Comparison of ENCODE assay signal across 8 mouse cellular contexts in the genomic region with DNA sequence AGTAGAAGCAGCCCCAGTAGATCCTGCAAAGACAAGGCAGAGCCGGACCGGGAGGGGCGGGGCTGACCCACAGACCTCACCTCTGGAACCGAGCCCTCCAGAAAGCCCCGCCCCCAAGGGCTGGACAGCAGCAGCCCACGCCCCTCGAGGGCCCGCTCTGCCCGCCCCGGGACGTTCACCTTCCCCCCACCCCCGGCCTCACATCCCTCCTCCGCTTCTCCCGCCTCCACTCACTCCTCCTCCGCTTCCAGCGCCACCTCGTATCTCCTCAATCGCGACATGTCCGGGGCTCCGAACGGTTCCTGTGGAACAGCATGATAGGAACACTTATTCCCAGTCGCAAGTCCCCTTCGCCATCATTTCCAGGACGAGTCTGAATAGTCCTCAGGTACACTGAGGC. TPM values are rescaled to one million over a fixed set of nuclear protein-coding genes. Genes with fewer than 3 reads are reported as not detected.
A peak's percentile ranks its signal among the peaks of the same experiment; 100 is the strongest.
DNase-seq lines count a peak whose midpoint lies in the region; ATAC-seq and TF ChIP-seq lines count a peak whose summit lies in the region.
"Not testable (repeated sequence)": the region's sequence is repeated elsewhere in the genome, so short reads cannot be mapped to it uniquely, and the experiment has no call there.

No protein-coding gene starts in this region.

- TF ChIP-seq EP300 in ES-Bruce4 (IDR thresholded peaks at IDR 0.05; ENCODE audit: insufficient read depth, low read depth, low read length); liver, postnatal 0 days (IDR thresholded peaks at IDR 0.05; ENCODE audit: low read depth): not testable (repeated sequence)

- peak; percentile 80 for DNase-seq in cerebellum, adult 11-12 months
- DNase-seq in liver, postnatal 0 days, result peak; percentile 70
- peak; percentile 56 for DNase-seq in neural tube, embryonic 10.5 days (ENCODE audit: extremely low spot score, low spot score)

- TF ChIP-seq CTCF in ES-Bruce4 (IDR thresholded peaks at IDR 0.05; ENCODE audit: low read depth, low read length); liver, postnatal 0 days (IDR thresholded peaks at IDR 0.05; ENCODE audit: low read depth): not testable (repeated sequence)

- under 1% methylated on average over 23 of the region's 25 CpGs for WGBS in forebrain, embryonic 12.5 days
- WGBS in heart, embryonic 16.5 days, result 1% methylated on average over 20 of the region's 25 CpGs
- under 1% methylated on average over 24 of the region's 25 CpGs for WGBS in kidney, embryonic 15.5 days
- 2% methylated on average over 9 of the region's 25 CpGs for WGBS in liver, postnatal 0 days (ENCODE audit: insufficient replicate concordance)
- WGBS in stomach, embryonic 14.5 days, result 0% methylated on average over 10 of the region's 25 CpGs

- H3K4me3 ChIP-seq in ES-Bruce4 (ENCODE audit: low read depth, low read length), result peak overlapping the region; percentile 74
- H3K4me3 ChIP-seq in forebrain, embryonic 12.5 days (replicated peaks), result peak overlapping the region; percentile 47
- peak overlapping the region; percentile 47 for H3K4me3 ChIP-seq in heart, embryonic 16.5 days (ENCODE audit: low read length)
- peak overlapping the region; percentile 46 for H3K4me3 ChIP-seq in kidney, embryonic 15.5 days (replicated peaks)
- H3K4me3 ChIP-seq in liver, postnatal 0 days (ENCODE audit: low read depth, low read length), result peak overlapping the region; percentile 40
- peak overlapping the region; percentile 21; the same call in 1 of the 2 replicates for H3K4me3 ChIP-seq in stomach, embryonic 14.5 days (ENCODE audit: low read depth, low read length)

- H3K27ac ChIP-seq in ES-Bruce4 (ENCODE audit: insufficient read depth, low read length); stomach, embryonic 14.5 days (ENCODE audit: low read length): not testable (repeated sequence)
- peak overlapping the region; percentile 53; the same call in 1 of the 2 replicates for H3K27ac ChIP-seq in forebrain, embryonic 12.5 days
- H3K27ac ChIP-seq in heart, embryonic 16.5 days (ENCODE audit: low read length), result peak overlapping the region; percentile 51; the same call in 1 of the 2 replicates
- peak overlapping the region; percentile 78; the same call in 1 of the 2 replicates for H3K27ac ChIP-seq in kidney, embryonic 15.5 days
- peak overlapping the region; percentile 52; the same call in 1 of the 2 replicates for H3K27ac ChIP-seq in liver, postnatal 0 days (ENCODE audit: low read depth)

- not testable (repeated sequence) for ATAC-seq in forebrain, embryonic 12.5 days (ENCODE audit: low FRiP score); heart, embryonic 16.5 days (replicated peaks; ENCODE audit: extremely low read depth, insufficient read depth, low FRiP score); kidney, embryonic 15.5 days (replicated peaks; ENCODE audit: low FRiP score); liver, postnatal 0 days; stomach, embryonic 14.5 days (ENCODE audit: insufficient number of reproducible peaks, insufficient read depth, low FRiP score, low read depth)

- peak overlapping the region; percentile 53 for H3K4me2 ChIP-seq in forebrain, embryonic 12.5 days
- H3K4me2 ChIP-seq in heart, embryonic 16.5 days (ENCODE audit: low read depth, low read length), result peak overlapping the region; percentile 59
- peak overlapping the region; percentile 57 for H3K4me2 ChIP-seq in kidney, embryonic 15.5 days
- H3K4me2 ChIP-seq in liver, postnatal 0 days (ENCODE audit: low read depth, low read length), result peak overlapping the region; percentile 55; the same call in 1 of the 2 replicates
- 0 out of 2 replicates have a peak overlapping the region, but pooled peaks have one; percentile 23 for H3K4me2 ChIP-seq in stomach, embryonic 14.5 days (replicated peaks; ENCODE audit: low read depth, low read length)

- not testable (repeated sequence) for H3K36me3 ChIP-seq in ES-Bruce4 (ENCODE audit: control insufficient read depth, insufficient read depth, low read length, poor library complexity, severe bottlenecking); forebrain, embryonic 12.5 days (replicated peaks); heart, embryonic 16.5 days (ENCODE audit: control insufficient read depth, insufficient read depth); kidney, embryonic 15.5 days; liver, postnatal 0 days (replicated peaks; ENCODE audit: insufficient read depth, low read length); stomach, embryonic 14.5 days (ENCODE audit: control insufficient read depth, insufficient read depth, low read length)

- not testable (repeated sequence) for H3K27me3 ChIP-seq in ES-Bruce4 (ENCODE audit: control insufficient read depth, insufficient read depth, low read length, poor library complexity, severe bottlenecking); forebrain, embryonic 12.5 days; heart, embryonic 16.5 days (ENCODE audit: control insufficient read depth, insufficient read depth, low read length); kidney, embryonic 15.5 days; liver, postnatal 0 days (ENCODE audit: insufficient read depth, low read length); stomach, embryonic 14.5 days (ENCODE audit: control insufficient read depth, insufficient read depth, low read length)

- H3K4me1 ChIP-seq in ES-Bruce4 (ENCODE audit: control insufficient read depth, insufficient read depth, low read length); forebrain, embryonic 12.5 days; heart, embryonic 16.5 days (ENCODE audit: control insufficient read depth, insufficient read depth, low read length); kidney, embryonic 15.5 days; liver, postnatal 0 days (ENCODE audit: insufficient read depth); stomach, embryonic 14.5 days (ENCODE audit: control insufficient read depth, insufficient read depth, low read length): not testable (repeated sequence)

- H3K9ac ChIP-seq in ES-Bruce4 (ENCODE audit: low read depth, poor library complexity, severe bottlenecking); heart, embryonic 16.5 days (ENCODE audit: low read length); kidney, embryonic 15.5 days; liver, postnatal 0 days (replicated peaks); stomach, embryonic 14.5 days (replicated peaks; ENCODE audit: low read depth, low read length): not testable (repeated sequence)
- peak overlapping the region; percentile 54 for H3K9ac ChIP-seq in forebrain, embryonic 12.5 days

- TF ChIP-seq POLR2A in ES-Bruce4 (IDR thresholded peaks at IDR 0.05; ENCODE audit: insufficient read depth, low read length), result not testable (repeated sequence)

- H3K9me3 ChIP-seq in ES-Bruce4 (replicated peaks; ENCODE audit: control insufficient read depth, insufficient read depth, low read length, poor library complexity, severe bottlenecking); forebrain, embryonic 12.5 days; heart, embryonic 16.5 days (replicated peaks; ENCODE audit: control insufficient read depth, low read length); kidney, embryonic 15.5 days (replicated peaks); liver, postnatal 0 days (ENCODE audit: low read length); stomach, embryonic 14.5 days (ENCODE audit: control insufficient read depth, low read depth, low read length): not testable (repeated sequence)

RNA-seq across cellular contexts. Expression of gene Ccl27a, which starts 0.5 kb away (rescaled TPM):
- polyA plus RNA-seq in ES-Bruce4 (2011; ENCODE audit: insufficient read depth, insufficient read length, low read depth, missing spikeins), result 28.4 and 32.8 TPM in 2 replicates
- polyA plus RNA-seq in forebrain, embryonic 12.5 days (2016; fragmentation: Nextera tagmentation; extraction: Ambion mirVana), result 119 and 122 TPM in 2 replicates
- polyA plus RNA-seq in heart, embryonic 16.5 days (2015; fragmentation: Nextera tagmentation; extraction: Ambion mirVana), result 40.8 and 40.9 TPM in 2 replicates
- polyA plus RNA-seq in kidney, embryonic 15.5 days (2015; fragmentation: Nextera tagmentation; extraction: Ambion mirVana), result 36.5 and 42.4 TPM in 2 replicates
- polyA plus RNA-seq in liver, postnatal 0 days (2015; fragmentation: Nextera tagmentation; extraction: Ambion mirVana), result 10.1 and 11.7 TPM in 2 replicates
- polyA plus RNA-seq in stomach, embryonic 14.5 days (2014; fragmentation: Nextera tagmentation; extraction: Ambion mirVana), result 44.0 and 49.7 TPM in 2 replicates

RNA-seq across cellular contexts. Expression of gene Sigmar1, which starts 17.5 kb away (rescaled TPM):
- 62.6 and 63.1 TPM in 2 replicates for polyA plus RNA-seq in ES-Bruce4 (2011; ENCODE audit: insufficient read depth, insufficient read length, low read depth, missing spikeins)
- polyA plus RNA-seq in forebrain, embryonic 12.5 days (2016; fragmentation: Nextera tagmentation; extraction: Ambion mirVana), result 57.3 and 57.8 TPM in 2 replicates
- polyA plus RNA-seq in heart, embryonic 16.5 days (2015; fragmentation: Nextera tagmentation; extraction: Ambion mirVana), result 60.5 and 61.7 TPM in 2 replicates
- polyA plus RNA-seq in kidney, embryonic 15.5 days (2015; fragmentation: Nextera tagmentation; extraction: Ambion mirVana), result 79.7 and 87.4 TPM in 2 replicates
- polyA plus RNA-seq in liver, postnatal 0 days (2015; fragmentation: Nextera tagmentation; extraction: Ambion mirVana), result 73.2 and 77.7 TPM in 2 replicates
- 81.2 and 90.6 TPM in 2 replicates for polyA plus RNA-seq in stomach, embryonic 14.5 days (2014; fragmentation: Nextera tagmentation; extraction: Ambion mirVana)

RNA-seq across cellular contexts. Expression of gene Galt, which starts 18.5 kb away (rescaled TPM):
- polyA plus RNA-seq in ES-Bruce4 (2011; ENCODE audit: insufficient read depth, insufficient read length, low read depth, missing spikeins), result 21.7 and 21.9 TPM in 2 replicates
- polyA plus RNA-seq in forebrain, embryonic 12.5 days (2016; fragmentation: Nextera tagmentation; extraction: Ambion mirVana), result 16.6 and 19.8 TPM in 2 replicates
- 60.6 and 69.8 TPM in 2 replicates for polyA plus RNA-seq in heart, embryonic 16.5 days (2015; fragmentation: Nextera tagmentation; extraction: Ambion mirVana)
- 50.7 and 52.5 TPM in 2 replicates for polyA plus RNA-seq in kidney, embryonic 15.5 days (2015; fragmentation: Nextera tagmentation; extraction: Ambion mirVana)
- 40.9 and 46.2 TPM in 2 replicates for polyA plus RNA-seq in liver, postnatal 0 days (2015; fragmentation: Nextera tagmentation; extraction: Ambion mirVana)
- polyA plus RNA-seq in stomach, embryonic 14.5 days (2014; fragmentation: Nextera tagmentation; extraction: Ambion mirVana), result 35.4 and 40.0 TPM in 2 replicates

RNA-seq across cellular contexts. Expression of gene Arid3c, which starts 42.6 kb away (rescaled TPM):
- 0.64 and 0.69 TPM in 2 replicates for polyA plus RNA-seq in ES-Bruce4 (2011; ENCODE audit: insufficient read depth, insufficient read length, low read depth, missing spikeins)
- 0.42 and 0.46 TPM in 2 replicates for polyA plus RNA-seq in forebrain, embryonic 12.5 days (2016; fragmentation: Nextera tagmentation; extraction: Ambion mirVana)
- not detected in 2 replicates for polyA plus RNA-seq in heart, embryonic 16.5 days (2015; fragmentation: Nextera tagmentation; extraction: Ambion mirVana)
- polyA plus RNA-seq in kidney, embryonic 15.5 days (2015; fragmentation: Nextera tagmentation; extraction: Ambion mirVana), result 0.12 and 0.17 TPM in 2 replicates
- not detected in 2 replicates for polyA plus RNA-seq in liver, postnatal 0 days (2015; fragmentation: Nextera tagmentation; extraction: Ambion mirVana)
- polyA plus RNA-seq in stomach, embryonic 14.5 days (2014; fragmentation: Nextera tagmentation; extraction: Ambion mirVana), result not detected in 2 replicates

RNA-seq across cellular contexts. Expression of gene Dctn3, which starts 50.5 kb away (rescaled TPM):
- polyA plus RNA-seq in ES-Bruce4 (2011; ENCODE audit: insufficient read depth, insufficient read length, low read depth, missing spikeins), result 65.1 and 67.6 TPM in 2 replicates
- polyA plus RNA-seq in forebrain, embryonic 12.5 days (2016; fragmentation: Nextera tagmentation; extraction: Ambion mirVana), result 159 and 179 TPM in 2 replicates
- polyA plus RNA-seq in heart, embryonic 16.5 days (2015; fragmentation: Nextera tagmentation; extraction: Ambion mirVana), result 137 and 141 TPM in 2 replicates
- polyA plus RNA-seq in kidney, embryonic 15.5 days (2015; fragmentation: Nextera tagmentation; extraction: Ambion mirVana), result 128 and 132 TPM in 2 replicates
- 64.0 and 65.2 TPM in 2 replicates for polyA plus RNA-seq in liver, postnatal 0 days (2015; fragmentation: Nextera tagmentation; extraction: Ambion mirVana)
- polyA plus RNA-seq in stomach, embryonic 14.5 days (2014; fragmentation: Nextera tagmentation; extraction: Ambion mirVana), result 121 and 126 TPM in 2 replicates

Comparison
In these comparisons a context has a peak if more than half of its experiments do, and no peak if none do; other contexts are left out.
1. H3K4me3 ChIP-seq: peak in every context shown above with its lines; median percentile 74 in ES-Bruce4; 47 in forebrain, embryonic 12.5 days; 47 in heart, embryonic 16.5 days; 46 in kidney, embryonic 15.5 days; 40 in liver, postnatal 0 days; 21 in stomach, embryonic 14.5 days.